Mouse (Mus musculus) left cerebral cortex, adult 11 months (tissue): ENCODE results near the gene Haus4.

Experiments
- DNase-seq: peaks from one replicate; pipeline ENCODE4 v3.0.0; 2022; ENCODE audit warnings: low spot score

Haus4 gene

GRCm38 (mm10) chr14:54494234-54494633, 60.2 kb downstream of the Haus4 start:
- DNase-seq, result peak; percentile 60

- DNase-seq, result no peak
Measured at GRCm38 (mm10) chr14:54493236-54493635, 61.2 kb downstream of the Haus4 start.

GRCm38 (mm10) chr14:54492345-54493131, 61.9 kb downstream of the Haus4 start:
- DNase-seq, result no peak
